In the genomic region with DNA sequence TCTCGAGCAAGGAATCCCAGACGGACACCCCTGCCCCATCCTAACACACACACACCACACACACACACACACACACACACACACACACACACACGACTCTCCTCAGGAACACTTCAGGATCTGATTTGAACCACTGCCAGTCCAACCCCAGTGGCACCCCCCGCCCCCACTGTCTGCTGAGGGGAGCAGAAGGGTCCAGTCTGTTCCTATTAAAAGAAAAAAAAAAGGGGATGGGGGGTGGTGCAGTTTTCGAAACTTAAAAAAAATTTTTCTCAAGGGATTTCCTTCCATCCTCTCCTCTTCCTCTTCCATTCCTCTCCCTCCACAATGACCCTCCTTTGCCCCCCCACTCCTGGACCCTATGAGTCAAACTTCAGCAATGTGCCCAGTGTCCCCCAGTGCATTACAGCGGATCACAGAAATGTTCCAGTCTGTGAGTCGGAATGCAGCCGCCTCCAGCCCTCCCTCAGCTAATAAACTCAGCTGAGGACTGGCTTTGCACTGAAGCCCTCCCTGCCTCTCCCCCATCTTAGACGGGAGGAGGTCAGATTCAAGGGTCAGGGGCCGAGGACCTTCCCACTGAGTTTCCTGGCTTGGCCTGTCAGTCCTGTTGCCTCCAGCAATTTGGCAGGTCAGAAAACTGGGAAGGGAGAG, we compare ENCODE assay signal across 8 mouse cellular contexts. TPM values are rescaled to one million over a fixed set of nuclear protein-coding genes. Genes with fewer than 3 reads are reported as not detected.
DNase-seq lines count a peak whose midpoint lies in the region; ATAC-seq and TF ChIP-seq lines count a peak whose summit lies in the region.

No protein-coding gene starts in this region.

- H3K9ac ChIP-seq in forebrain, embryonic 13.5 days, result peak overlapping the region; percentile 98
- peak overlapping the region; percentile 90 for H3K9ac ChIP-seq in hindbrain, embryonic 16.5 days (ENCODE audit: low read depth, low read length)
- peak overlapping the region; percentile 71; the same call in 1 of the 2 replicates for H3K9ac ChIP-seq in liver, embryonic 16.5 days (ENCODE audit: low read depth, low read length)
- peak overlapping the region; percentile 87 for H3K9ac ChIP-seq in neural tube, embryonic 15.5 days (replicated peaks)

- H3K9me3 ChIP-seq in forebrain, embryonic 13.5 days (replicated peaks), result no peaks in the 10 kb centered on the region
- no peaks in the 10 kb centered on the region for H3K9me3 ChIP-seq in hindbrain, embryonic 16.5 days (ENCODE audit: control insufficient read depth, low read length)
- no peaks in the 10 kb centered on the region for H3K9me3 ChIP-seq in liver, embryonic 16.5 days (replicated peaks; ENCODE audit: control insufficient read depth, low read length)
- no peaks in the 10 kb centered on the region for H3K9me3 ChIP-seq in neural tube, embryonic 15.5 days (replicated peaks)

- H3K36me3 ChIP-seq in thymus, adult 2 months (ENCODE audit: control insufficient read depth, insufficient read depth, low read length), result no peaks in the 10 kb centered on the region
- H3K36me3 ChIP-seq in forebrain, embryonic 13.5 days (ENCODE audit: poor library complexity, severe bottlenecking), result no peaks in the 10 kb centered on the region
- no peaks in the 10 kb centered on the region for H3K36me3 ChIP-seq in hindbrain, embryonic 16.5 days (ENCODE audit: control insufficient read depth, insufficient read depth, low read length)
- no peaks in the 10 kb centered on the region for H3K36me3 ChIP-seq in liver, embryonic 16.5 days (ENCODE audit: control insufficient read depth, insufficient read depth)
- no peaks in the 10 kb centered on the region for H3K36me3 ChIP-seq in neural tube, embryonic 15.5 days

- 42% methylated on average over 10 of the region's 10 CpGs for WGBS in thymus, adult 2 months
- WGBS in forebrain, embryonic 13.5 days, result 13% methylated on average over 9 of the region's 10 CpGs
- 10% methylated on average over 10 of the region's 10 CpGs for WGBS in hindbrain, embryonic 16.5 days
- WGBS in liver, embryonic 16.5 days (ENCODE audit: insufficient replicate concordance), result 23% methylated on average over 10 of the region's 10 CpGs
- WGBS in neural tube, embryonic 15.5 days, result 11% methylated on average over 10 of the region's 10 CpGs

- ATAC-seq in forebrain, embryonic 13.5 days, result no peak
- ATAC-seq in hindbrain, embryonic 16.5 days, result no peak
- ATAC-seq in liver, embryonic 16.5 days (ENCODE audit: low read depth), result no peak
- no peak for ATAC-seq in neural tube, embryonic 15.5 days (ENCODE audit: low FRiP score)

- H3K4me2 ChIP-seq in forebrain, embryonic 13.5 days, result peak overlapping the region; percentile 77
- H3K4me2 ChIP-seq in hindbrain, embryonic 16.5 days (ENCODE audit: low read length), result peak overlapping the region; percentile 81
- peak overlapping the region; percentile 90 for H3K4me2 ChIP-seq in liver, embryonic 16.5 days (ENCODE audit: low read depth, low read length)
- peak overlapping the region; percentile 61 for H3K4me2 ChIP-seq in neural tube, embryonic 15.5 days

- H3K4me1 ChIP-seq in thymus, adult 2 months (replicated peaks; ENCODE audit: control insufficient read depth, insufficient read depth, low read length), result peaks cover 75% of the 10 kb centered on the region
- H3K4me1 ChIP-seq in forebrain, embryonic 13.5 days, result peaks cover 44% of the 10 kb centered on the region
- H3K4me1 ChIP-seq in hindbrain, embryonic 16.5 days (ENCODE audit: control insufficient read depth, insufficient read depth, low read depth, low read length), result peaks cover 32% of the 10 kb centered on the region
- H3K4me1 ChIP-seq in liver, embryonic 16.5 days (ENCODE audit: control insufficient read depth, low read depth, low read length), result peaks cover 34% of the 10 kb centered on the region
- H3K4me1 ChIP-seq in neural tube, embryonic 15.5 days, result peaks cover 61% of the 10 kb centered on the region

- H3K27ac ChIP-seq in thymus, adult 2 months (ENCODE audit: control insufficient read depth, insufficient read depth, low read length), result peak overlapping the region; percentile 66
- peak overlapping the region; percentile 93 for H3K27ac ChIP-seq in forebrain, embryonic 13.5 days
- H3K27ac ChIP-seq in hindbrain, embryonic 16.5 days (ENCODE audit: low read depth, low read length), result peak overlapping the region; percentile 97
- no peak overlapping the region for H3K27ac ChIP-seq in liver, embryonic 16.5 days (ENCODE audit: low read length)
- peak overlapping the region; percentile 96 for H3K27ac ChIP-seq in neural tube, embryonic 15.5 days (replicated peaks)

- DNase-seq in thymus, adult 2 months, result no peak
- DNase-seq in thymus, postnatal 10 days (ENCODE audit: low spot score in 2 of 2), result no peak
- no peak for DNase-seq in frontal cortex, postnatal 14 days (ENCODE audit: low spot score in 2 of 2)
- no peak for DNase-seq in spleen, postnatal 10 days (ENCODE audit: low spot score in 2 of 2)

- peak overlapping the region; percentile 55 for H3K4me3 ChIP-seq in thymus, adult 2 months (ENCODE audit: control insufficient read depth, insufficient read depth, low read length)
- peak overlapping the region; percentile 83 for H3K4me3 ChIP-seq in forebrain, embryonic 13.5 days
- H3K4me3 ChIP-seq in hindbrain, embryonic 16.5 days (ENCODE audit: low read length), result peak overlapping the region; percentile 88
- peak overlapping the region; percentile 72 for H3K4me3 ChIP-seq in liver, embryonic 16.5 days (ENCODE audit: low read depth, low read length)
- H3K4me3 ChIP-seq in neural tube, embryonic 15.5 days (replicated peaks), result peak overlapping the region; percentile 61

- no peaks in the 10 kb centered on the region for H3K27me3 ChIP-seq in thymus, adult 2 months (ENCODE audit: control insufficient read depth, insufficient read depth, low read length)
- H3K27me3 ChIP-seq in forebrain, embryonic 13.5 days, result peaks cover 11% of the 10 kb centered on the region
- no peaks in the 10 kb centered on the region for H3K27me3 ChIP-seq in hindbrain, embryonic 16.5 days (replicated peaks; ENCODE audit: control insufficient read depth, insufficient read depth, low read length)
- H3K27me3 ChIP-seq in liver, embryonic 16.5 days (ENCODE audit: control insufficient read depth, insufficient read depth, low read depth, low read length), result peaks cover 24% of the 10 kb centered on the region
- no peaks in the 10 kb centered on the region for H3K27me3 ChIP-seq in neural tube, embryonic 15.5 days (replicated peaks)

- TF ChIP-seq CTCF in thymus, adult 2 months (IDR thresholded peaks at IDR 0.05; ENCODE audit: borderline replicate concordance, control insufficient read depth, extremely low read depth, insufficient read depth, low read length, poor library complexity), result no peak

- TF ChIP-seq POLR2A in thymus, adult 2 months (IDR thresholded peaks at IDR 0.05; ENCODE audit: control insufficient read depth, extremely low read depth, insufficient read depth, low read length, poor library complexity), result no peak

RNA-seq across cellular contexts. Expression of a gene that starts 12.2 kb away (rescaled TPM):
- 827 and 963 TPM in 2 replicates for polyA plus RNA-seq in thymus, adult 2 months (2012; rRNA removed)
- 20.3 and 23.3 TPM in 2 replicates for polyA plus RNA-seq in forebrain, embryonic 13.5 days (2015; fragmentation: Nextera tagmentation; extraction: Ambion mirVana)
- polyA plus RNA-seq in hindbrain, embryonic 16.5 days (2015; fragmentation: Nextera tagmentation; extraction: Ambion mirVana), result 25.2 and 27.4 TPM in 2 replicates
- 4.7 and 5.8 TPM in 2 replicates for polyA plus RNA-seq in liver, embryonic 16.5 days (2015; fragmentation: Nextera tagmentation; extraction: Ambion mirVana)
- polyA plus RNA-seq in neural tube, embryonic 15.5 days (2015; fragmentation: Nextera tagmentation; extraction: Ambion mirVana), result 26.5 and 32.1 TPM in 2 replicates

RNA-seq across cellular contexts. Expression of a gene that starts 53.8 kb away (rescaled TPM):
- 62.1 and 62.8 TPM in 2 replicates for polyA plus RNA-seq in thymus, adult 2 months (2012; rRNA removed)
- 44.1 and 45.2 TPM in 2 replicates for polyA plus RNA-seq in forebrain, embryonic 13.5 days (2015; fragmentation: Nextera tagmentation; extraction: Ambion mirVana)
- 118 and 122 TPM in 2 replicates for polyA plus RNA-seq in hindbrain, embryonic 16.5 days (2015; fragmentation: Nextera tagmentation; extraction: Ambion mirVana)
- 98.9 and 103 TPM in 2 replicates for polyA plus RNA-seq in liver, embryonic 16.5 days (2015; fragmentation: Nextera tagmentation; extraction: Ambion mirVana)
- 99.0 and 101 TPM in 2 replicates for polyA plus RNA-seq in neural tube, embryonic 15.5 days (2015; fragmentation: Nextera tagmentation; extraction: Ambion mirVana)

Comparison
In these comparisons a context has a peak if more than half of its experiments do, and no peak if none do; other contexts are left out.
1. RNA of a gene that starts 12.2 kb away (polyA plus RNA-seq): 827 to 963 TPM in thymus, adult 2 months; 26.5 to 32.1 TPM in neural tube, embryonic 15.5 days, 25.2 to 27.4 TPM in hindbrain, embryonic 16.5 days, 20.3 to 23.3 TPM in forebrain, embryonic 13.5 days and 4.7 to 5.8 TPM in liver, embryonic 16.5 days; every median in the first group is over 10 times any median in the second.
2. Peak in every context shown above with its lines, with median percentiles within 50 percentile points of each other: H3K4me3 ChIP-seq, H3K4me2 ChIP-seq and H3K9ac ChIP-seq.